Mouse (Mus musculus): ENCODE results near the gene Cfap54.

- TF ChIP-seq CTCF (IDR thresholded peaks at IDR 0.05; ENCODE audit: low read depth) (no peak), EP300 (IDR thresholded peaks at IDR 0.05; ENCODE audit: low read depth) (no peak)
Observed at GRCm38 (mm10) chr10:93105358-93105757, 23.9 kb upstream of the Cfap54 start.

Measured in liver, postnatal 0 days (tissue).